Comparison of ENCODE assay signal across 9 mouse cellular contexts in genomic region chr17:78298140-78298539, GRCm38 (mm10).
DNase-seq lines count a peak whose midpoint lies in the region; ATAC-seq lines count a peak whose summit lies in the region.
"Had no signal": no experiment of that assay in that cellular context is flagged by ENCODE, and none has a peak within 500 bp of the region (broad histone marks: within the 10 kb centered on the region; RNA-seq: fewer than 3 reads in every experiment).

No protein-coding gene starts in this region.

- H3K27me3 ChIP-seq in midbrain, embryonic 13.5 days = no peaks in the 10 kb centered on the region
- no peaks in the 10 kb centered on the region for H3K27me3 ChIP-seq in midbrain, embryonic 16.5 days (ENCODE audit: control insufficient read depth, insufficient read depth, low read depth, low read length)
- no peaks in the 10 kb centered on the region for H3K27me3 ChIP-seq in stomach, embryonic 15.5 days (replicated peaks)

- H3K9ac ChIP-seq in midbrain, embryonic 13.5 days (replicated peaks) = no peak overlapping the region
- no peak overlapping the region for H3K9ac ChIP-seq in midbrain, embryonic 16.5 days (ENCODE audit: low read depth, low read length)
- H3K9ac ChIP-seq in stomach, embryonic 15.5 days = no peak overlapping the region

- H3K27ac ChIP-seq in midbrain, embryonic 13.5 days = no peak overlapping the region
- H3K27ac ChIP-seq in midbrain, embryonic 16.5 days (ENCODE audit: low read length) = no peak overlapping the region
- H3K27ac ChIP-seq in stomach, embryonic 15.5 days = no peak overlapping the region

- peak; percentile 51 for DNase-seq in embryo, embryonic 10 days (ENCODE audit: low spot score)
- no peak for DNase-seq in embryo, embryonic 9.5 days (ENCODE audit: extremely low spot score)
- peak; percentile 51 for DNase-seq in kidney, postnatal 14 days
- DNase-seq in adrenal gland, postnatal 25 days = no peak
- DNase-seq in ovary, postnatal 36 days (ENCODE audit: low spot score) = no peak

- H3K4me2 ChIP-seq in midbrain, embryonic 13.5 days (replicated peaks) = no peak overlapping the region
- no peak overlapping the region for H3K4me2 ChIP-seq in midbrain, embryonic 16.5 days (ENCODE audit: low read length)
- no peak overlapping the region for H3K4me2 ChIP-seq in stomach, embryonic 15.5 days

- H3K4me3 ChIP-seq in midbrain, embryonic 13.5 days (replicated peaks) = no peak overlapping the region
- no peak overlapping the region for H3K4me3 ChIP-seq in midbrain, embryonic 16.5 days (ENCODE audit: low read depth, low read length)
- H3K4me3 ChIP-seq in stomach, embryonic 15.5 days (replicated peaks) = no peak overlapping the region
- H3K4me3 ChIP-seq: myocyte had no signal

- 79% methylated on average over 5 of the region's 5 CpGs for WGBS in midbrain, embryonic 13.5 days
- 85% methylated on average over 5 of the region's 5 CpGs for WGBS in midbrain, embryonic 16.5 days
- WGBS in stomach, embryonic 15.5 days = 73% methylated on average over 5 of the region's 5 CpGs

- no peaks in the 10 kb centered on the region for H3K9me3 ChIP-seq in midbrain, embryonic 13.5 days
- H3K9me3 ChIP-seq in midbrain, embryonic 16.5 days (replicated peaks; ENCODE audit: control insufficient read depth, low read length, poor library complexity, severe bottlenecking) = no peaks in the 10 kb centered on the region
- no peaks in the 10 kb centered on the region for H3K9me3 ChIP-seq in stomach, embryonic 15.5 days

- ATAC-seq in midbrain, embryonic 13.5 days = 0 out of 2 replicates have a peak, but pooled peaks have one; percentile 64
- no peak for ATAC-seq in midbrain, embryonic 16.5 days
- ATAC-seq in stomach, embryonic 15.5 days (ENCODE audit: insufficient read depth, low FRiP score, low read depth) = 0 out of 2 replicates have a peak, but pooled peaks have one; percentile 36

- H3K36me3 ChIP-seq in midbrain, embryonic 13.5 days = 0 out of 2 replicates have a peak, but pooled peaks cover 3% of the 10 kb centered on the region
- no peaks in the 10 kb centered on the region for H3K36me3 ChIP-seq in midbrain, embryonic 16.5 days (ENCODE audit: control insufficient read depth, insufficient read depth, low read length)
- H3K36me3 ChIP-seq in stomach, embryonic 15.5 days = no peaks in the 10 kb centered on the region

- 0 out of 2 replicates have a peak, but pooled peaks cover 4% of the 10 kb centered on the region for H3K4me1 ChIP-seq in midbrain, embryonic 13.5 days (replicated peaks)
- no peaks in the 10 kb centered on the region for H3K4me1 ChIP-seq in midbrain, embryonic 16.5 days (ENCODE audit: control insufficient read depth, insufficient read depth, low read length)
- H3K4me1 ChIP-seq in stomach, embryonic 15.5 days = peaks cover 3% of the 10 kb centered on the region; the same call in 1 of the 2 replicates

Comparison
In these comparisons a context has a peak if more than half of its experiments do, and no peak if none do; other contexts are left out.
1. DNase-seq: peak in embryo, embryonic 10 days (single experiment) and kidney, postnatal 14 days (single experiment); none in embryo, embryonic 9.5 days (single experiment), adrenal gland, postnatal 25 days (single experiment) and ovary, postnatal 36 days (single experiment).